Mouse (Mus musculus): ENCODE data around the gene Ankrd40. TPM values are rescaled to one million over a fixed set of nuclear protein-coding genes. Genes with fewer than 3 reads are reported as not detected.

The Ankrd40 gene
- polyA plus RNA-seq (2015; fragmentation: Nextera tagmentation; extraction: Ambion mirVana), result 11.0 and 11.1 TPM in 2 replicates

GRCm38 (mm10) chr11:94327693-94328643 lies at the start of gene Ankrd40:
TSS of gene Ankrd40 (plus strand) at chr11:94328001.
- H3K4me2 ChIP-seq (ENCODE audit: low read depth, low read length), result peak within 1 kb of the TSS; percentile 72
- H3K27me3 ChIP-seq (ENCODE audit: control insufficient read depth, insufficient read depth, low read length), result no peaks in the 10 kb centered on the region
- under 1% methylated on average over 77 of the region's 78 CpGs for WGBS
- H3K9ac ChIP-seq (ENCODE audit: low read length), result peak within 1 kb of the TSS; percentile 99
- ATAC-seq (ENCODE audit: insufficient read depth, low FRiP score), result peak; percentile 91
- H3K27ac ChIP-seq (ENCODE audit: low read length), result peak within 1 kb of the TSS; percentile 98
- no peaks in the 10 kb centered on the region for H3K36me3 ChIP-seq (ENCODE audit: control insufficient read depth, insufficient read depth, low read length)
- H3K9me3 ChIP-seq (replicated peaks; ENCODE audit: control insufficient read depth, low read length), result no peaks in the 10 kb centered on the region
- peak within 1 kb of the TSS; percentile 81 for H3K4me3 ChIP-seq (replicated peaks; ENCODE audit: low read length)
- peaks cover 33% of the 10 kb centered on the region for H3K4me1 ChIP-seq (ENCODE audit: control insufficient read depth, insufficient read depth, low read length)

- 68% methylated on average over 11 of the region's 11 CpGs for WGBS
- Histone ChIP-seq H3K27ac (ENCODE audit: low read length) (peak within 1 kb of the TSS; percentile 43), H3K4me3 (replicated peaks; ENCODE audit: low read length) (no peak within 1 kb of the TSS), H3K9me3 (replicated peaks; ENCODE audit: control insufficient read depth, low read length) (no peaks in the 10 kb centered on the region), H3K4me2 (ENCODE audit: low read depth, low read length) (no peak within 1 kb of the TSS), H3K9ac (ENCODE audit: low read length) (no peak within 1 kb of the TSS), H3K27me3 (ENCODE audit: control insufficient read depth, insufficient read depth, low read length) (no peaks in the 10 kb centered on the region), H3K4me1 (ENCODE audit: control insufficient read depth, insufficient read depth, low read length) (peaks cover 16% of the 10 kb centered on the region), H3K36me3 (ENCODE audit: control insufficient read depth, insufficient read depth, low read length) (no peaks in the 10 kb centered on the region)
- ATAC-seq (ENCODE audit: insufficient read depth, low FRiP score), result peak; percentile 45; the same call in 1 of the 2 replicates
Measured at GRCm38 (mm10) chr11:94281199-94282181, 46.3 kb upstream of the Ankrd40 start, which contains the start of gene Gm21885. TSS of gene Gm21885 (plus strand) at chr11:94281873.

- peaks cover 2% of the 10 kb centered on the region for H3K36me3 ChIP-seq (ENCODE audit: control insufficient read depth, insufficient read depth, low read length)
- peaks cover 12% of the 10 kb centered on the region; the same call in 1 of the 2 replicates for H3K4me1 ChIP-seq (ENCODE audit: control insufficient read depth, insufficient read depth, low read length)
- no peak overlapping the region for H3K9ac ChIP-seq (ENCODE audit: low read length)
- no peaks in the 10 kb centered on the region for H3K9me3 ChIP-seq (replicated peaks; ENCODE audit: control insufficient read depth, low read length)
- 59% methylated on average over 5 of the region's 5 CpGs for WGBS
- no peak overlapping the region for H3K4me2 ChIP-seq (ENCODE audit: low read depth, low read length)
- H3K4me3 ChIP-seq (replicated peaks; ENCODE audit: low read length), result no peak overlapping the region
- ATAC-seq (ENCODE audit: insufficient read depth, low FRiP score), result no peak
- no peaks in the 10 kb centered on the region for H3K27me3 ChIP-seq (ENCODE audit: control insufficient read depth, insufficient read depth, low read length)
- H3K27ac ChIP-seq (ENCODE audit: low read length), result no peak overlapping the region
Measured at GRCm38 (mm10) chr11:94282291-94282690, 45.5 kb upstream of the Ankrd40 start.

- ATAC-seq (ENCODE audit: insufficient read depth, low FRiP score), result no peak
- H3K36me3 ChIP-seq (ENCODE audit: control insufficient read depth, insufficient read depth, low read length), result peaks cover 6% of the 10 kb centered on the region
- H3K9me3 ChIP-seq (replicated peaks; ENCODE audit: control insufficient read depth, low read length), result no peaks in the 10 kb centered on the region
- WGBS, result 89% methylated on average over 6 of the region's 6 CpGs
- H3K27ac ChIP-seq (ENCODE audit: low read length), result no peak overlapping the region
- no peak overlapping the region for H3K9ac ChIP-seq (ENCODE audit: low read length)
- H3K4me1 ChIP-seq (ENCODE audit: control insufficient read depth, insufficient read depth, low read length), result peaks cover 9% of the 10 kb centered on the region; the same call in 1 of the 2 replicates
- H3K4me2 ChIP-seq (ENCODE audit: low read depth, low read length), result no peak overlapping the region
- H3K4me3 ChIP-seq (replicated peaks; ENCODE audit: low read length), result no peak overlapping the region
- H3K27me3 ChIP-seq (ENCODE audit: control insufficient read depth, insufficient read depth, low read length), result no peaks in the 10 kb centered on the region
Measured at GRCm38 (mm10) chr11:94283536-94284099, 44.2 kb upstream of the Ankrd40 start.

- no peak for ATAC-seq (ENCODE audit: insufficient read depth, low FRiP score)
- H3K9ac ChIP-seq (ENCODE audit: low read length), result no peak overlapping the region
- no peaks in the 10 kb centered on the region for H3K27me3 ChIP-seq (ENCODE audit: control insufficient read depth, insufficient read depth, low read length)
- no peak overlapping the region for H3K27ac ChIP-seq (ENCODE audit: low read length)
- WGBS, result 91% methylated on average over 11 of the region's 11 CpGs
- H3K36me3 ChIP-seq (ENCODE audit: control insufficient read depth, insufficient read depth, low read length), result peaks cover 18% of the 10 kb centered on the region
- peaks cover 3% of the 10 kb centered on the region; the same call in 1 of the 2 replicates for H3K4me1 ChIP-seq (ENCODE audit: control insufficient read depth, insufficient read depth, low read length)
- H3K4me3 ChIP-seq (replicated peaks; ENCODE audit: low read length), result no peak overlapping the region
- H3K4me2 ChIP-seq (ENCODE audit: low read depth, low read length), result no peak overlapping the region
- no peaks in the 10 kb centered on the region for H3K9me3 ChIP-seq (replicated peaks; ENCODE audit: control insufficient read depth, low read length)
Measured at GRCm38 (mm10) chr11:94285886-94286574, 41.8 kb upstream of the Ankrd40 start.

GRCm38 (mm10) chr11:94287105-94287504 lies 40.7 kb upstream of the Ankrd40 start:
- no peaks in the 10 kb centered on the region for H3K27me3 ChIP-seq (ENCODE audit: control insufficient read depth, insufficient read depth, low read length)
- H3K27ac ChIP-seq (ENCODE audit: low read length), result no peak overlapping the region
- WGBS, result 85% methylated on average over 5 of the region's 5 CpGs
- no peak overlapping the region for H3K4me3 ChIP-seq (replicated peaks; ENCODE audit: low read length)
- H3K4me1 ChIP-seq (ENCODE audit: control insufficient read depth, insufficient read depth, low read length), result no peaks in the 10 kb centered on the region
- H3K9me3 ChIP-seq (replicated peaks; ENCODE audit: control insufficient read depth, low read length), result no peaks in the 10 kb centered on the region
- no peak overlapping the region for H3K9ac ChIP-seq (ENCODE audit: low read length)
- no peak for ATAC-seq (ENCODE audit: insufficient read depth, low FRiP score)
- H3K36me3 ChIP-seq (ENCODE audit: control insufficient read depth, insufficient read depth, low read length), result peaks cover 18% of the 10 kb centered on the region
- no peak overlapping the region for H3K4me2 ChIP-seq (ENCODE audit: low read depth, low read length)

- Histone ChIP-seq H3K4me3 (replicated peaks; ENCODE audit: low read length) (no peak overlapping the region), H3K9ac (ENCODE audit: low read length) (no peak overlapping the region), H3K9me3 (replicated peaks; ENCODE audit: control insufficient read depth, low read length) (no peaks in the 10 kb centered on the region), H3K4me2 (ENCODE audit: low read depth, low read length) (no peak overlapping the region), H3K27ac (ENCODE audit: low read length) (no peak overlapping the region), H3K4me1 (ENCODE audit: control insufficient read depth, insufficient read depth, low read length) (no peaks in the 10 kb centered on the region), H3K27me3 (ENCODE audit: control insufficient read depth, insufficient read depth, low read length) (no peaks in the 10 kb centered on the region), H3K36me3 (ENCODE audit: control insufficient read depth, insufficient read depth, low read length) (peaks cover 31% of the 10 kb centered on the region)
- no peak for ATAC-seq (ENCODE audit: insufficient read depth, low FRiP score)
- WGBS, result 85% methylated on average over 10 of the region's 10 CpGs
Measured at GRCm38 (mm10) chr11:94290062-94290740, 37.6 kb upstream of the Ankrd40 start.

Data from stomach, embryonic 16.5 days (tissue).